Mouse (Mus musculus): ENCODE measurements around the gene Gosr1. TPM values are rescaled to one million over a fixed set of nuclear protein-coding genes. Genes with fewer than 3 reads are reported as not detected.

Gene Gosr1
- polyA plus RNA-seq, 1 experiment from 2014 or later, result 39.6 TPM

GRCm38 (mm10) chr11:76723911-76724310 is 39.5 kb downstream of the Gosr1 start:
- Histone ChIP-seq H3K27ac (replicated peaks; ENCODE audit: low read depth, low read length) (no peak overlapping the region), H3K4me3 (ENCODE audit: low read depth, low read length) (no peak overlapping the region), H3K4me1 (ENCODE audit: control insufficient read depth, insufficient read depth, low read length) (no peaks in the 10 kb centered on the region), H3K9me3 (ENCODE audit: control insufficient read depth, low read length) (no peaks in the 10 kb centered on the region), H3K4me2 (ENCODE audit: low read depth, low read length) (no peak overlapping the region), H3K27me3 (replicated peaks; ENCODE audit: control insufficient read depth, insufficient read depth, low read length) (no peaks in the 10 kb centered on the region), H3K36me3 (ENCODE audit: control insufficient read depth, insufficient read depth, low read length) (peaks cover 21% of the 10 kb centered on the region), H3K9ac (ENCODE audit: low read depth, low read length) (no peak overlapping the region)
- no peak for DNase-seq (ENCODE audit: low spot score)
- WGBS, result 84% methylated on average over 6 of the region's 8 CpGs
- no peak for ATAC-seq (ENCODE audit: low read depth)

DNA sequence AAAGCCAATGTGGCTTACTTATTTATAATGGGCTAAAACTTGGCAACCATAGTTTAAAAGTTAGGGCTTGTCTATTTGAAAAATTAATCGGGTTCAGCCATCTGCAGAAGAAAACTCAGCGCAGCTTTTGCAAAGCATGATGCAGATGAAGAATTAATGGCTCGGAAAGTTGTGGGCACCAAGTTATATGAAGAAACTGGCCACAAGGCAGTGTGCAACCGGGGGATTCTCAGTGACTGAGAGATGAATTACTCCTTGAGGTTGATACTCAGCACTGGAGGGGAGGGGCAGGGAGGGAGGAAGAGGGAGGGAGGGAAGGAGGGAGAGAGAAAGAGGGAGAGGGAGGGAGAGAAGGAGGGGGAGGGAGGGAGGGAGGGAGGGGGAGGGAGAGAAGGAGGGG is 46.4 kb downstream of the Gosr1 start:
- no peaks in the 10 kb centered on the region for H3K4me1 ChIP-seq (ENCODE audit: control insufficient read depth, insufficient read depth, low read length)
- H3K27ac ChIP-seq (replicated peaks; ENCODE audit: low read depth, low read length), result no peak overlapping the region
- DNase-seq (ENCODE audit: low spot score) (no peak), ATAC-seq (ENCODE audit: low read depth) (no peak)
- no peaks in the 10 kb centered on the region for H3K36me3 ChIP-seq (ENCODE audit: control insufficient read depth, insufficient read depth, low read length)
- WGBS, result 74% methylated on average over 4 of the region's 4 CpGs
- no peak overlapping the region for H3K4me2 ChIP-seq (ENCODE audit: low read depth, low read length)
- H3K9ac ChIP-seq (ENCODE audit: low read depth, low read length), result no peak overlapping the region
- no peaks in the 10 kb centered on the region for H3K9me3 ChIP-seq (ENCODE audit: control insufficient read depth, low read length)
- H3K4me3 ChIP-seq (ENCODE audit: low read depth, low read length), result no peak overlapping the region
- no peaks in the 10 kb centered on the region for H3K27me3 ChIP-seq (replicated peaks; ENCODE audit: control insufficient read depth, insufficient read depth, low read length)

GRCm38 (mm10) chr11:76709625-76710452 is 53.5 kb downstream of the Gosr1 start:
- no peak overlapping the region for H3K27ac ChIP-seq (replicated peaks; ENCODE audit: low read depth, low read length)
- 22% methylated on average over 14 of the region's 17 CpGs for WGBS
- peaks cover 11% of the 10 kb centered on the region; the same call in 1 of the 2 replicates for H3K4me1 ChIP-seq (ENCODE audit: control insufficient read depth, insufficient read depth, low read length)
- no peak overlapping the region; the same call in 1 of the 2 replicates for H3K4me2 ChIP-seq (ENCODE audit: low read depth, low read length)
- peak; percentile 77; the same call in 1 of the 2 replicates for ATAC-seq (ENCODE audit: low read depth)
- peak overlapping the region; percentile 30; the same call in 1 of the 2 replicates for H3K9ac ChIP-seq (ENCODE audit: low read depth, low read length)
- DNase-seq (ENCODE audit: low spot score), result peak; percentile 57
- H3K27me3 ChIP-seq (replicated peaks; ENCODE audit: control insufficient read depth, insufficient read depth, low read length), result no peaks in the 10 kb centered on the region
- no peaks in the 10 kb centered on the region for H3K36me3 ChIP-seq (ENCODE audit: control insufficient read depth, insufficient read depth, low read length)
- no peak overlapping the region for H3K4me3 ChIP-seq (ENCODE audit: low read depth, low read length)
- peaks cover 10% of the 10 kb centered on the region; the same call in 1 of the 2 replicates for H3K9me3 ChIP-seq (ENCODE audit: control insufficient read depth, low read length)

GRCm38 (mm10) chr11:76708881-76709280 is 54.5 kb downstream of the Gosr1 start:
- Histone ChIP-seq H3K9me3 (ENCODE audit: control insufficient read depth, low read length) (peaks cover 10% of the 10 kb centered on the region; the same call in 1 of the 2 replicates), H3K36me3 (ENCODE audit: control insufficient read depth, insufficient read depth, low read length) (no peaks in the 10 kb centered on the region), H3K4me3 (ENCODE audit: low read depth, low read length) (no peak overlapping the region), H3K27me3 (replicated peaks; ENCODE audit: control insufficient read depth, insufficient read depth, low read length) (no peaks in the 10 kb centered on the region), H3K4me2 (ENCODE audit: low read depth, low read length) (no peak overlapping the region), H3K9ac (ENCODE audit: low read depth, low read length) (no peak overlapping the region), H3K4me1 (ENCODE audit: control insufficient read depth, insufficient read depth, low read length) (peaks cover 11% of the 10 kb centered on the region; the same call in 1 of the 2 replicates), H3K27ac (replicated peaks; ENCODE audit: low read depth, low read length) (no peak overlapping the region)
- ATAC-seq (ENCODE audit: low read depth) (no peak), DNase-seq (ENCODE audit: low spot score) (no peak)
- 29% methylated on average over 1 of the region's 1 CpGs for WGBS

DNA sequence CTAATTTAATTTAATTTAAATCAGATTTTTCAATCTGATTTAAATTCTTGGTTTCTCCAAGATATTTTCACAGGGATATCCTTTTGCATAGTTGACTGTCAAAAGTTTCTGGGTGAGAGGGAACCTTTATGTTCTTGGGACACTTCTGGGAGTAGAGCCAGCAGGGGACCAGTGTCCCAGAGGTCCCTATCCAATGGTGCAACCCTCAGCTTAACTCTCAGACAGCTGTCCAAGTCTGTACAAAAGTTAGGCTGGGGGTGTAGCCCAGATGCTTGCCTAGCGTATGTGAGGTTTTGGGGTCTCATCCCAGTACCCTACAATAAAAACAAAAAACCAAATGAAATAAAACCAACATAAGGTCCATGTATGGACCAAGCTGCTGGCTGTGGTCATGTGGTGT is 55.3 kb downstream of the Gosr1 start:
- no peak overlapping the region for H3K27ac ChIP-seq (replicated peaks; ENCODE audit: low read depth, low read length)

GRCm38 (mm10) chr11:76707656-76708055 is 55.7 kb downstream of the Gosr1 start:
- Histone ChIP-seq H3K9ac (ENCODE audit: low read depth, low read length) (no peak overlapping the region), H3K4me3 (ENCODE audit: low read depth, low read length) (no peak overlapping the region), H3K9me3 (ENCODE audit: control insufficient read depth, low read length) (peaks cover 10% of the 10 kb centered on the region; the same call in 1 of the 2 replicates), H3K4me2 (ENCODE audit: low read depth, low read length) (no peak overlapping the region), H3K36me3 (ENCODE audit: control insufficient read depth, insufficient read depth, low read length) (no peaks in the 10 kb centered on the region), H3K27me3 (replicated peaks; ENCODE audit: control insufficient read depth, insufficient read depth, low read length) (no peaks in the 10 kb centered on the region), H3K4me1 (ENCODE audit: control insufficient read depth, insufficient read depth, low read length) (peaks cover 11% of the 10 kb centered on the region; the same call in 1 of the 2 replicates), H3K27ac (replicated peaks; ENCODE audit: low read depth, low read length) (no peak overlapping the region)
- ATAC-seq (ENCODE audit: low read depth) (no peak), DNase-seq (ENCODE audit: low spot score) (no peak)
- WGBS, result 70% methylated on average over 3 of the region's 3 CpGs

More for the DNA sequence above, 55.3 kb downstream of the Gosr1 start:
- Histone ChIP-seq H3K9ac (ENCODE audit: low read depth, low read length) (no peak overlapping the region), H3K36me3 (ENCODE audit: control insufficient read depth, insufficient read depth, low read length) (no peaks in the 10 kb centered on the region), H3K4me1 (ENCODE audit: control insufficient read depth, insufficient read depth, low read length) (peaks cover 11% of the 10 kb centered on the region; the same call in 1 of the 2 replicates), H3K4me3 (ENCODE audit: low read depth, low read length) (no peak overlapping the region), H3K27me3 (replicated peaks; ENCODE audit: control insufficient read depth, insufficient read depth, low read length) (no peaks in the 10 kb centered on the region), H3K4me2 (ENCODE audit: low read depth, low read length) (no peak overlapping the region), H3K9me3 (ENCODE audit: control insufficient read depth, low read length) (peaks cover 10% of the 10 kb centered on the region; the same call in 1 of the 2 replicates)
- ATAC-seq (ENCODE audit: low read depth) (no peak), DNase-seq (ENCODE audit: low spot score) (no peak)
- 65% methylated on average over 1 of the region's 1 CpGs for WGBS

GRCm38 (mm10) chr11:76699626-76700025 is 63.8 kb downstream of the Gosr1 start:
- WGBS, result 67% methylated on average over 4 of the region's 9 CpGs
- Histone ChIP-seq H3K36me3 (ENCODE audit: control insufficient read depth, insufficient read depth, low read length) (no peaks in the 10 kb centered on the region), H3K4me3 (ENCODE audit: low read depth, low read length) (no peak overlapping the region), H3K9ac (ENCODE audit: low read depth, low read length) (no peak overlapping the region), H3K27ac (replicated peaks; ENCODE audit: low read depth, low read length) (no peak overlapping the region), H3K27me3 (replicated peaks; ENCODE audit: control insufficient read depth, insufficient read depth, low read length) (no peaks in the 10 kb centered on the region), H3K4me1 (ENCODE audit: control insufficient read depth, insufficient read depth, low read length) (no peaks in the 10 kb centered on the region), H3K4me2 (ENCODE audit: low read depth, low read length) (no peak overlapping the region), H3K9me3 (ENCODE audit: control insufficient read depth, low read length) (no peaks in the 10 kb centered on the region)
- no peak for DNase-seq (ENCODE audit: low spot score)
- no peak for ATAC-seq (ENCODE audit: low read depth)

GRCm38 (mm10) chr11:76695810-76696209 is 67.6 kb downstream of the Gosr1 start:
- no peak overlapping the region for H3K9ac ChIP-seq (ENCODE audit: low read depth, low read length)
- no peak overlapping the region for H3K27ac ChIP-seq (replicated peaks; ENCODE audit: low read depth, low read length)
- ATAC-seq (ENCODE audit: low read depth), result no peak
- no peak overlapping the region for H3K4me2 ChIP-seq (ENCODE audit: low read depth, low read length)
- WGBS, result 62% methylated on average over 6 of the region's 6 CpGs
- H3K4me1 ChIP-seq (ENCODE audit: control insufficient read depth, insufficient read depth, low read length), result no peaks in the 10 kb centered on the region
- no peak for DNase-seq (ENCODE audit: low spot score)
- H3K36me3 ChIP-seq (ENCODE audit: control insufficient read depth, insufficient read depth, low read length), result no peaks in the 10 kb centered on the region
- H3K27me3 ChIP-seq (replicated peaks; ENCODE audit: control insufficient read depth, insufficient read depth, low read length), result no peaks in the 10 kb centered on the region
- H3K4me3 ChIP-seq (ENCODE audit: low read depth, low read length), result no peak overlapping the region
- H3K9me3 ChIP-seq (ENCODE audit: control insufficient read depth, low read length), result no peaks in the 10 kb centered on the region
